Mouse (Mus musculus) E14TG2a.4 (cell line): ENCODE data around the gene Aco2.
"Not testable (repeated sequence)": the region's sequence is repeated elsewhere in the genome, so short reads cannot be mapped to it uniquely, and the experiment has no call there.

Source experiments
- H3K27me3 ChIP-seq: 2 replicates; pipeline ENCODE4 v1.6.1; 2014; ENCODE audit warnings: low read length, control low read depth; ENCODE audit not compliant: insufficient read depth
- H3K36me3 ChIP-seq: 2 replicates; pipeline ENCODE4 v1.6.1; 2014; ENCODE audit warnings: low read length, control low read depth; ENCODE audit not compliant: insufficient read depth
- H3K4me1 ChIP-seq: replicated peaks from 2 replicates; pipeline ENCODE4 v1.6.1; 2014; ENCODE audit warnings: low read depth, low read length, control low read depth
- H3K4me3 ChIP-seq: replicated peaks from 2 replicates; pipeline ENCODE4 v1.5.1; 2014; ENCODE audit warnings: mild to moderate bottlenecking, low read length
- H3K9me3 ChIP-seq: 2 replicates; pipeline ENCODE4 v1.6.1; 2014; ENCODE audit warnings: low read length, control low read depth
- CTCF ChIP-seq: conservative IDR thresholded peaks from 2 replicates; pipeline ENCODE4 v1.5.1; 2014; ENCODE audit warnings: low read length
- NANOG ChIP-seq: IDR thresholded peaks from 2 replicates; pipeline ENCODE4 v1.6.1; 2014; ENCODE audit warnings: borderline replicate concordance, low read length, mixed read lengths
- POU5F1 ChIP-seq: IDR thresholded peaks from 2 replicates; pipeline ENCODE4 v1.6.1; 2014; ENCODE audit warnings: low read length, borderline replicate concordance

The Aco2 gene

GRCm38 (mm10) chr15:81897607-81898285, 25.6 kb downstream of the Aco2 start:
- Histone ChIP-seq H3K4me1 (peaks cover 21% of the 10 kb centered on the region), H3K36me3 (peaks cover 95% of the 10 kb centered on the region), H3K9me3 (no peaks in the 10 kb centered on the region), H3K4me3 (no peak overlapping the region), H3K27me3 (no peaks in the 10 kb centered on the region)
- TF ChIP-seq NANOG = no peak
- TF ChIP-seq POU5F1 = no peak
- no peak for TF ChIP-seq CTCF

- Histone ChIP-seq H3K9me3 (no peaks in the 10 kb centered on the region), H3K27me3 (no peaks in the 10 kb centered on the region), H3K4me1 (peaks cover 13% of the 10 kb centered on the region), H3K36me3 (peaks cover 95% of the 10 kb centered on the region), H3K4me3 (no peak overlapping the region)
- no peak for TF ChIP-seq POU5F1
- TF ChIP-seq CTCF = no peak
- no peak for TF ChIP-seq NANOG
Measured at GRCm38 (mm10) chr15:81898751-81899150, 26.6 kb downstream of the Aco2 start.

GRCm38 (mm10) chr15:81904939-81905338, 32.8 kb downstream of the Aco2 start:
- H3K4me1 ChIP-seq = 0 out of 2 replicates have a peak, but pooled peaks cover 5% of the 10 kb centered on the region
- H3K36me3 ChIP-seq = peaks cover 99% of the 10 kb centered on the region
- no peaks in the 10 kb centered on the region for H3K9me3 ChIP-seq
- H3K4me3 ChIP-seq = no peak overlapping the region
- TF ChIP-seq NANOG = no peak
- TF ChIP-seq CTCF = peak; percentile 92
- TF ChIP-seq POU5F1 = no peak
- no peaks in the 10 kb centered on the region for H3K27me3 ChIP-seq

GRCm38 (mm10) chr15:81907953-81908352, 35.8 kb downstream of the Aco2 start:
- Histone ChIP-seq H3K4me3 (no peak overlapping the region), H3K9me3 (no peaks in the 10 kb centered on the region), H3K36me3 (peaks cover 99% of the 10 kb centered on the region), H3K27me3 (no peaks in the 10 kb centered on the region), H3K4me1 (peaks cover 16% of the 10 kb centered on the region)
- TF ChIP-seq CTCF (no peak), POU5F1 (no peak), NANOG (no peak)

- not testable (repeated sequence) for H3K9me3 ChIP-seq, H3K4me3 ChIP-seq, H3K27me3 ChIP-seq
- Histone ChIP-seq H3K4me1 (peaks cover 17% of the 10 kb centered on the region), H3K36me3 (peaks cover 99% of the 10 kb centered on the region)
- peak; percentile 28 for TF ChIP-seq CTCF
Measured at GRCm38 (mm10) chr15:81908767-81909166, 36.7 kb downstream of the Aco2 start.

- Histone ChIP-seq H3K4me3 (no peak overlapping the region), H3K36me3 (peaks cover 99% of the 10 kb centered on the region), H3K4me1 (peaks cover 46% of the 10 kb centered on the region), H3K27me3 (no peaks in the 10 kb centered on the region), H3K9me3 (no peaks in the 10 kb centered on the region)
- TF ChIP-seq POU5F1 = no peak
- TF ChIP-seq CTCF = no peak
- TF ChIP-seq NANOG = no peak
Measured at GRCm38 (mm10) chr15:81912498-81912897, 40.4 kb downstream of the Aco2 start.

GRCm38 (mm10) chr15:81914668-81915067, 42.6 kb downstream of the Aco2 start:
- Histone ChIP-seq H3K36me3 (peaks cover 100% of the 10 kb centered on the region), H3K9me3 (no peaks in the 10 kb centered on the region), H3K4me3 (no peak overlapping the region), H3K4me1 (peaks cover 68% of the 10 kb centered on the region), H3K27me3 (no peaks in the 10 kb centered on the region)
- TF ChIP-seq POU5F1 = no peak
- no peak for TF ChIP-seq NANOG
- no peak for TF ChIP-seq CTCF

GRCm38 (mm10) chr15:81915663-81916062, 43.6 kb downstream of the Aco2 start:
- no peak for TF ChIP-seq CTCF
- no peak for TF ChIP-seq NANOG
- no peak for TF ChIP-seq POU5F1
- H3K4me3 ChIP-seq = no peak overlapping the region
- peaks cover 75% of the 10 kb centered on the region for H3K4me1 ChIP-seq

GRCm38 (mm10) chr15:81917201-81917600, 45.1 kb downstream of the Aco2 start:
- Histone ChIP-seq H3K36me3 (peaks cover 97% of the 10 kb centered on the region), H3K4me3 (no peak overlapping the region), H3K27me3 (no peaks in the 10 kb centered on the region), H3K9me3 (no peaks in the 10 kb centered on the region), H3K4me1 (peaks cover 84% of the 10 kb centered on the region)
- TF ChIP-seq POU5F1 (no peak), NANOG (no peak), CTCF (no peak)

More at GRCm38 (mm10) chr15:81915663-81916062, 43.6 kb downstream of the Aco2 start:
- Histone ChIP-seq H3K27me3 (no peaks in the 10 kb centered on the region), H3K9me3 (no peaks in the 10 kb centered on the region), H3K36me3 (peaks cover 97% of the 10 kb centered on the region)
